Mouse (Mus musculus) heart, embryonic 15.5 days (tissue): ENCODE measurements around the gene Dirc2. TPM values are rescaled to one million over a fixed set of nuclear protein-coding genes. Genes with fewer than 3 reads are reported as not detected.

Experiments used
- ATAC-seq: fragments of 200-750 bp; cut with Nextera tagmentation; replicated peaks from 2 replicates; pipeline ENCODE4 v1.8.0; 2017; ENCODE audit warnings: low read depth, moderate TSS enrichment; ENCODE audit not compliant: insufficient number of reproducible peaks, insufficient read depth, low FRiP score
- H3K27ac ChIP-seq: fragments of 300-500 bp; sonication (generic); 2 replicates; pipeline ENCODE4 v1.5.1; 2015; ENCODE audit warnings: mild to moderate bottlenecking, inconsistent platforms
- H3K27me3 ChIP-seq: fragments of 300-500 bp; sonication (generic); 2 replicates; pipeline ENCODE4 v1.6.1; 2015; ENCODE audit warnings: inconsistent platforms
- H3K36me3 ChIP-seq: fragments of 300-500 bp; sonication (generic); 2 replicates; pipeline ENCODE4 v1.6.1; 2015; ENCODE audit warnings: mild to moderate bottlenecking, inconsistent platforms
- H3K4me1 ChIP-seq: fragments of 300-500 bp; sonication (generic); replicated peaks from 2 replicates; pipeline ENCODE4 v1.6.1; 2015; ENCODE audit warnings: inconsistent platforms
- H3K4me2 ChIP-seq: fragments of 300-500 bp; sonication (generic); 2 replicates; pipeline ENCODE4 v1.6.1; 2015; ENCODE audit warnings: inconsistent platforms, mild to moderate bottlenecking, moderate library complexity
- H3K4me3 ChIP-seq: fragments of 300-500 bp; sonication (generic); 2 replicates; pipeline ENCODE4 v1.5.1; 2015; ENCODE audit warnings: mild to moderate bottlenecking, inconsistent platforms
- H3K9ac ChIP-seq: fragments of 300-500 bp; sonication (generic); 2 replicates; pipeline ENCODE4 v1.6.1; 2015; ENCODE audit warnings: mild to moderate bottlenecking, inconsistent platforms
- H3K9me3 ChIP-seq: fragments of 300-500 bp; sonication (generic); replicated peaks from 2 replicates; pipeline ENCODE4 v1.6.1; 2016; ENCODE audit warnings: inconsistent platforms
- WGBS: fragments of 180-500 bp; shearing (Covaris S2); methylation state at CpG from one replicate; pipeline ENCODE4 v1.1.7; 2015; ENCODE audit warnings: mixed read lengths; 5-methylcytosine and 5-hydroxymethylcytosine counted together
- polyA plus RNA-seq: library from polyadenylated mRNA; unstranded; fragments of >200 nt; fragmentation: Nextera tagmentation; extraction: Ambion mirVana; gene quantifications from 2 replicates; pipeline ENCODE4 v1.2.1, GENCODE M21; 2015

Gene Dirc2
- polyA plus RNA-seq, 1 experiment from 2014 or later: 11.2 TPM

DNA sequence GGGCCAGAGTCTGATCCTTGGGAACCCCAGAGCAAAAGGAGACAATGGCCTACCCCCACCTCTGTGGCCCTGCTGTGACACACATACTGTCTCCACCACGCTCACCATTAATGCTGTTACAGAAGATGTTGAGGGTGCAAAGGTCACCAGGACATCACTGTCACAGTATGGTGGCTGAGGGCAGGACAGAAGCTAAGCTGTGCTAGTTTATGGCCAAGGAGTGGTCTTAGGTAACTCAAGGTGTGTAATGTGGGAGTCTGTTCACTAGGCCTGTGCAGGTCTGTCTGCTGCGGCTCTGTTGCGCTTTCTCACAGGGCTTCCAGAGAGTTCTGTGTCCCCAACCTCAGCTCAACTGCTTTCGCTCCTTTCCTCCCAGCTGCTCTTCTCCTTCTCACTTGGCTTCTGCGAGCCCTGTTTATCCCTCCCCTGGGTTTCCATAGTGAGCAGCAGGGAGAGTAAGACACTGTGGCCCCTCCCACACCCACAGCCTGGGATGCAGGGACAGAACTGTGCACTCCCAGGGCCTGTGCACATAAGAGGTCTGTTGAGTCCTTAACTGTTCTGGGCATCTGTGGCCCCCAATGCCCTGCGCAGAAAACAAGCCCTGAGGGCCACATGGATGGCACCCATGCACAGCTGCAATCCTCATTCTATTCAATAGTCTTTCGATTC, 30.9 kb downstream of the Dirc2 start:
- no peak overlapping the region for H3K4me2 ChIP-seq
- H3K36me3 ChIP-seq: no peaks in the 10 kb centered on the region
- no peaks in the 10 kb centered on the region for H3K27me3 ChIP-seq
- H3K9me3 ChIP-seq: no peaks in the 10 kb centered on the region
- 78% methylated on average over 7 of the region's 7 CpGs for WGBS
- no peak overlapping the region for H3K27ac ChIP-seq
- no peak for ATAC-seq
- no peak overlapping the region for H3K4me3 ChIP-seq
- no peak overlapping the region for H3K9ac ChIP-seq
- peaks cover 26% of the 10 kb centered on the region for H3K4me1 ChIP-seq

DNA sequence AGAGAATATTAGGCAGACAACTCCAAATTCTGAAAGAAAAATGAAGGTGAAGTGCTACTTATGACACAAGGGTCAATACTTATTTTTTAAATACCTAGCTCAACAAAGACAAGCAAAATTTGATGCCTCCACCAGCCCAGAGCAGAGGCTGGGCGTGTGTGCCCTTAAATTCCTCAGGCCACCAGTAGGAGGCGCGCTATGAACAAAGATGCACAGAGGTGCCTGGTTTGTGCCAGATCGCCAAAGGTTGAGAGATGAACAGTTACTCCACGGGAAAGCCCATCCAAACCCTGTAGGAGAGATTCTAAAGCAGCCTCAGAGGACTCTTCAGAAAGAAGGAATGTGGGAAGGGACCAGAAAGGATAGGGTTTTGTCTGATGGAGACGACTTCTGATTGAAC, 35.1 kb downstream of the Dirc2 start:
- no peak overlapping the region for H3K9ac ChIP-seq
- ATAC-seq: 0 out of 2 replicates have a peak, but pooled peaks have one; percentile 58
- WGBS: 16% methylated on average over 6 of the region's 6 CpGs
- H3K27ac ChIP-seq: no peak overlapping the region
- H3K4me2 ChIP-seq: no peak overlapping the region
- H3K4me3 ChIP-seq: no peak overlapping the region
- H3K4me1 ChIP-seq: 0 out of 2 replicates have a peak, but pooled peaks cover 6% of the 10 kb centered on the region
- no peaks in the 10 kb centered on the region for H3K9me3 ChIP-seq
- no peaks in the 10 kb centered on the region for H3K36me3 ChIP-seq
- no peaks in the 10 kb centered on the region for H3K27me3 ChIP-seq

DNA sequence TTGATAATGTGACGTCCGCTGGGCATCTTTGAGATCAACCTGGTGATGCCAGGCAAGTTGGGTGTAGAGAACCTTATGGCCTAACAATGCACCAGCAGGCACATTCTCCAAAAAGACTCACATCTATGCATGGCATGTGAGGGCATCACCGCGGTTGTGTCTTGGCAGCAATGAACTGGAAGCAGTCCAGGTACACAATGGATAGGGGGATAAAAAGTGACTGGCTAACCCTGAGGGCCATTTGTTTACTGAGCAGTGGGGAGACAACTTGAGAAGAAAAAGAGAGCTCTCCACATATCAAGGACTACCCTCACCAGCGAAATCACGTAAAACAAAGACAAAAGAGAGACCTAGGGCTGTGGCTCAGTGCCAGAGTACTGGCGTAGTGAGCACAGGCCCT, 37.1 kb downstream of the Dirc2 start:
- Histone ChIP-seq H3K27me3 (no peaks in the 10 kb centered on the region), H3K4me1 (no peaks in the 10 kb centered on the region), H3K9me3 (no peaks in the 10 kb centered on the region), H3K9ac (no peak overlapping the region), H3K4me2 (no peak overlapping the region), H3K27ac (no peak overlapping the region), H3K36me3 (no peaks in the 10 kb centered on the region), H3K4me3 (no peak overlapping the region)
- 72% methylated on average over 7 of the region's 7 CpGs for WGBS
- ATAC-seq: no peak

DNA sequence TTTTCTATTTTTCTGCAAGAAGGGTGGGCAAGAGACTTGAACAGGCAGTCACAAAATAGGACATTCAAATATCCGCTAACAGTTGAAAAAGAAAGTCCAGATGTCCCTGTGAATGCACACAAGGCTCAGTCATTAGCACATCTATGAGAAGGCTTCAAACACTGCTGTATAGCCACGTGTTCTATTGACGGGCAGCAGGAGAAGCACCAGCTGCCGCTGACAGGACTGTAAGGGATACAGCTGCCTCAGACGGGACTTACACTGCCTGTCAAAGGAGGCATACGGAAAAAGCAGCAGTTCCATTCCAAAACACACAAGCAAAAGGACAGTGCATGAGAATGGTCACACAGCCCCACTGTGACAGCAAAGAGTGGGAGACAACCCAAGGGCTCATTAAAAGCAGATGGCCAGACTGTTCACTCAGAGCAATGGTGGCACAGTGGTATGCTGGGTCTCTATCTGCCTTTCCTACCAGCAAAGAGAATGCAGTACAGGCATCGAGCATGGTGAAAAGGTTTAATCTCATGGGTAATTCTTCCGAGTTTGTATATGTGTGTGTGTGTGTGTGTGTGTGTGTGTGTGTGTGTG, 39.9 kb downstream of the Dirc2 start:
- ATAC-seq: no peak
- Histone ChIP-seq H3K4me2 (no peak overlapping the region), H3K4me1 (no peaks in the 10 kb centered on the region), H3K36me3 (no peaks in the 10 kb centered on the region), H3K27me3 (no peaks in the 10 kb centered on the region), H3K27ac (no peak overlapping the region), H3K9ac (no peak overlapping the region), H3K9me3 (no peaks in the 10 kb centered on the region), H3K4me3 (no peak overlapping the region)
- 44% methylated on average over 8 of the region's 8 CpGs for WGBS

DNA sequence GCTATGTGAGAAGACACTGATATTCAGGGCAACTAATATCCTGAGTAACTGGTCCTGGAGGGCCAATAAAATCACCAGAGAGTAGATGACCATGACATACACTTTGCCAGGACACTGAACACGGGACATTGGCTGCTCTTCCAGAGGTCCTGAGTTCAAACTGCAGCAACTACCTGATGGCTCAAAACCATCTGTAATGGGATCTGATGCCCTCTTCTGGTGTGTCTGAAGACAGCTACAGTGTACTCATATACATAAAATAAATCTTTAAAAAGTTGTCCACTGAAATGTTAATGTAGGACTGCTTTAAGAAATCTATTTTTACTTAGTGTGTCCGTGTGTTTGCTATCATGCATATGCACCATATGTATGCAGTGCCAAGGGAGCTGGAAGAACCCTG, 42.6 kb downstream of the Dirc2 start:
- no peak overlapping the region for H3K27ac ChIP-seq
- H3K4me1 ChIP-seq: no peaks in the 10 kb centered on the region
- no peak for ATAC-seq
- WGBS: 79% methylated on average over 2 of the region's 2 CpGs
- no peak overlapping the region for H3K4me2 ChIP-seq
- 0 out of 2 replicates have a peak, but pooled peaks cover 3% of the 10 kb centered on the region for H3K36me3 ChIP-seq
- H3K9me3 ChIP-seq: no peaks in the 10 kb centered on the region
- no peaks in the 10 kb centered on the region for H3K27me3 ChIP-seq
- no peak overlapping the region for H3K9ac ChIP-seq
- no peak overlapping the region for H3K4me3 ChIP-seq

DNA sequence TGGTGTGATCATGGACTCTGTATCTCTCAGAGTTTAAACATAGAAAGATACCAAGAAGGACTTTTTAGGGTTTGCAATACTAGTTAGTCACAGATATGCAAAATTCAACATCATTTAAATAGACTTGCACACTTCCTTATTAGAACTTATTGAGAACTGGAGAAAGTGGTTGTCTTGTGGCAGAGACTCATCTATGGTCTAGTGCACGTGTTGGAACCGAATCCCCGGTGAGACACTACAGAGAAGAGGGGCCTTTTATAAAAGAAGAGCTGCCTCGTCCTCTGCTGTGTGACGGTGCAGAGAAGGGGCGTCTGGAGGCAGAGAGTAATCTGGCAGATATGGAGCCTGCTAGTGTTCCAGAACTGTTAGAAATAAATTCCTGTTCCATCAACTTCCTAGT, 44.6 kb downstream of the Dirc2 start:
- no peaks in the 10 kb centered on the region for H3K9me3 ChIP-seq
- H3K27ac ChIP-seq: no peak overlapping the region
- no peak overlapping the region for H3K4me3 ChIP-seq
- H3K4me2 ChIP-seq: no peak overlapping the region
- H3K4me1 ChIP-seq: no peaks in the 10 kb centered on the region
- H3K27me3 ChIP-seq: no peaks in the 10 kb centered on the region
- no peak for ATAC-seq
- H3K9ac ChIP-seq: no peak overlapping the region
- 0 out of 2 replicates have a peak, but pooled peaks cover 3% of the 10 kb centered on the region for H3K36me3 ChIP-seq
- WGBS: 70% methylated on average over 6 of the region's 6 CpGs

DNA sequence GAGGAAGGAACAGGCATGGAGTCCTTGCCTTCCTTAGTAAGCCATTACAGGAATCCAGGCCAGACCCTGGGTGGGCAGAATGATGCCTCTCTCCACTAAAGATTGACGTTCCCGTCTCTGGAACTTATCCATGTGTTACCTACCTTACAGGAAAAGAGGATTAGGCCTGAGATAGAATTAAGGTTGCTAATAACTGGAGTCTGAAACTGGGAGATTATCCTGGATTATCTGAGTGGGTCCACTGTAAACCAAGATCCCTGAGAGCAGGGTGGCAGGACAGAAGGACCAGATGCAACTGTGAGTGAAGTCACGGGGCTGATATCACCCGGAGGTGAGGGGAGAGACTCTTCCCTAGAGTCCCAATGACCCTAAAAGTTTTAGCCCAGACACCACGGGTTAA, 51.4 kb downstream of the Dirc2 start:
- Histone ChIP-seq H3K4me1 (peaks cover 10% of the 10 kb centered on the region), H3K9me3 (no peaks in the 10 kb centered on the region), H3K9ac (no peak overlapping the region), H3K27ac (no peak overlapping the region), H3K27me3 (no peaks in the 10 kb centered on the region), H3K36me3 (peaks cover 8% of the 10 kb centered on the region; the same call in 1 of the 2 replicates), H3K4me2 (no peak overlapping the region), H3K4me3 (no peak overlapping the region)
- no peak for ATAC-seq
- WGBS: 77% methylated on average over 5 of the region's 5 CpGs

DNA sequence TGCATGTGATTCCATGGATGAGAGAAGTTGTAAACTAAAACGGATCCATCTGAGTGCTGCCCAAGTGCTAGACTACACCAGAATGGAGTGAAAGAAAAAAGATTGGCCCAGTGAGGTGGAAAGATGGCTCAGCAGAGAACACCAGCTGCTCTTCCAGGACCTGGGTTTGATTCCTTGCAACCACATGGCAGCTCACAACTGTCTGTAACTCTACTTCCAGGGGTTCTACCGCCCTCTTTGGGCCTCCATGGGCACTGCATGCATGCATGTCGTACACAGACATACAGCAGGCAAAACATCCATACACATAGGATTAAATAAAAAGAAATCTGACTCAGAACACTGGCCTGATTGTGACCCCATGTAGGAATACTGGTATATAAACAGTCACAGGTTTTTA, 52.9 kb downstream of the Dirc2 start:
- ATAC-seq: no peak
- H3K9me3 ChIP-seq: no peaks in the 10 kb centered on the region
- H3K4me1 ChIP-seq: peaks cover 16% of the 10 kb centered on the region
- no peaks in the 10 kb centered on the region for H3K27me3 ChIP-seq
- H3K4me2 ChIP-seq: no peak overlapping the region
- 69% methylated on average over 3 of the region's 3 CpGs for WGBS
- H3K36me3 ChIP-seq: peaks cover 6% of the 10 kb centered on the region; the same call in 1 of the 2 replicates
- H3K27ac ChIP-seq: no peak overlapping the region
- no peak overlapping the region for H3K4me3 ChIP-seq
- H3K9ac ChIP-seq: no peak overlapping the region

DNA sequence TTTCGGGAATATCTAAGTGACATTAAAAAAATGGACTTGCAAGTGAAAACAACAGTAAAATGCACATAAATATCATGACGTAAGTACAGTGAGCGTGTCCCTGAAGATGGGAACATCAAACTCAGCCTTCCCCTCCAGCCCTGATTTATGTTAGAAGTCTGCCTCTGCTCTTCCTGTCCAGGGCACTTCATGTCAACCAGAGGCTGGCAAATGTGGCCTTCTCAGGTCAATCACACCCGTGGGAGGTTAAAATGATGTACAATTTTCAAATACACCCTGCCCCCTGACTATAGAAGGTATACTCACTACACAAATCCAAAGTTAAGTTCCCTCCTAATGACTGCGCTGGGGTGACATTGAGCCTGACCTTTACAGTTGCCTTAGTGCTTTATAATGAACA, 53.4 kb downstream of the Dirc2 start:
- no peak overlapping the region for H3K9ac ChIP-seq
- H3K36me3 ChIP-seq: peaks cover 6% of the 10 kb centered on the region; the same call in 1 of the 2 replicates
- H3K9me3 ChIP-seq: no peaks in the 10 kb centered on the region
- no peak overlapping the region for H3K27ac ChIP-seq
- H3K4me2 ChIP-seq: no peak overlapping the region
- H3K4me1 ChIP-seq: peaks cover 20% of the 10 kb centered on the region
- ATAC-seq: no peak
- no peak overlapping the region for H3K4me3 ChIP-seq
- 79% methylated on average over 5 of the region's 5 CpGs for WGBS
- H3K27me3 ChIP-seq: no peaks in the 10 kb centered on the region

DNA sequence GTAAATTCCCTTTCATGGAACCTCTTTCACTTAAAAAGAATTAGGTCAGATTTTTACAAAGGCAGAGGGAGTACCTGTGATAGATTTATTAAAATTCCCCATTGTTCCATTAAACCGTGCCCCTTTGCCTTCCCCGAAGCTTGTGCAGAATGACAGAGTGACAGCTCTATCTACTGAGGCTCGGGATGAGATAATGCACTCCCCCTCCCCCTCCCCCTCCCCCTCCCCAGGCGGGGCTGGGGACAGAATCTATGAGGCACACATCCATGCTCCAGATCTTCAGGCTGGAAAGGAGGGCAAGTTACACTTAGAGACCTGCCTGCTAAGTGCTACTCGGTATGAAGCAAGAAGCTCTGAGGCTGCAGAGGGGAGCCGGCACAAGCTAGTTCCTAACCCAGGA, 53.8 kb downstream of the Dirc2 start:
- 31% methylated on average over 6 of the region's 6 CpGs for WGBS
- ATAC-seq: no peak
- Histone ChIP-seq H3K36me3 (peaks cover 6% of the 10 kb centered on the region; the same call in 1 of the 2 replicates), H3K9me3 (no peaks in the 10 kb centered on the region), H3K4me2 (no peak overlapping the region), H3K4me1 (peaks cover 22% of the 10 kb centered on the region), H3K9ac (no peak overlapping the region), H3K4me3 (no peak overlapping the region), H3K27me3 (no peaks in the 10 kb centered on the region), H3K27ac (no peak overlapping the region)

DNA sequence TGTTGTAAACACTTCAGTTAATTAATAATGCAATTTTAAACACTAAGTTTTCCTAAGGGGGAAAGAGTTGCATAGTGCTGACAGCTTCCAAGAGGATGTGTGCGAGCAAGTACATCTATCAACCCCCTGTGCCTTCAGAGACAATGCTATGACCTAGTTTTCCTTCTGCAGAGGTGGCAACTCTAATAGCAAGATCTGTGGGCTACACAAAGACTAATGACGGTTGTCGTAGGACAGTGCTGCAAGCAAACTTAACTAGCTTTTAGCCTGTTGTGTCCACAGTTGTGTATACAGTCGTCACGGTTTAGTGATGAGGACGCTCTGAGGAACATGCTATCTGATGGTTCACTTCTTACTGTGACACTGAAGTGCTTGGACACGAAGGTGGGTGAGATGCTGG, 54.5 kb downstream of the Dirc2 start:
- WGBS: 74% methylated on average over 7 of the region's 7 CpGs
- peaks cover 6% of the 10 kb centered on the region; the same call in 1 of the 2 replicates for H3K36me3 ChIP-seq

DNA sequence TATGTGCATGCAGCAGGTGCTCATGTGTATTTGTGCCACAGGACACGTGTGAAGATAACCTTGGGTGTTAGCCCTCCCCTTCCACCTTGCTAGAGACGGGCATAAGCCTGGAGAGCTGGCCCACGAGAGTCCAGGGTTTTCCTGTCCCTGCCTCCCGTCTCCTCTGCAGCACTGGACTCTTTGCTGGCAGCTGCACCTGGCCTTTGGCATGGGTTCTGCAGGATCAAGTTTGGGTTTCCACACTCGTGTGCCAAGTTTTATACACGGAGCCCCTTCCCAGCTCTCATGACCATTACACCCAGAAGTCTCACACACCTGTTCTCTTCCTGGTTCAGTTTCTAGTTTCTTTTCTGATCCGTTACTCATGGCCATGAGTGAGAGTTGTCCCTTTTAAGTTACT, 55.5 kb downstream of the Dirc2 start:
- 61% methylated on average over 7 of the region's 7 CpGs for WGBS
- ATAC-seq: no peak
- peaks cover 4% of the 10 kb centered on the region; the same call in 1 of the 2 replicates for H3K36me3 ChIP-seq
- H3K9me3 ChIP-seq: no peaks in the 10 kb centered on the region
- peaks cover 22% of the 10 kb centered on the region for H3K4me1 ChIP-seq
- H3K4me2 ChIP-seq: no peak overlapping the region
- H3K4me3 ChIP-seq: no peak overlapping the region
- H3K27me3 ChIP-seq: no peaks in the 10 kb centered on the region
- no peak overlapping the region for H3K9ac ChIP-seq
- no peak overlapping the region for H3K27ac ChIP-seq

More for the DNA sequence above, 54.5 kb downstream of the Dirc2 start:
- no peak for ATAC-seq
- Histone ChIP-seq H3K9ac (no peak overlapping the region), H3K27me3 (no peaks in the 10 kb centered on the region), H3K4me1 (peaks cover 22% of the 10 kb centered on the region), H3K27ac (no peak overlapping the region), H3K4me3 (no peak overlapping the region), H3K4me2 (no peak overlapping the region), H3K9me3 (no peaks in the 10 kb centered on the region)
